Mouse (Mus musculus) ES-E14 (cell line): ENCODE measurements around the gene Aspdh.

ENCODE experiments used
- CHD2 ChIP-seq: IDR thresholded peaks from 2 replicates; pipeline ENCODE4 v1.6.1; 2014; ENCODE audit warnings: mild to moderate bottlenecking, low read depth, low read length, inconsistent platforms
- HCFC1 ChIP-seq: IDR thresholded peaks from 2 replicates; pipeline ENCODE4 v1.6.1; 2012; ENCODE audit warnings: low read length, inconsistent platforms, borderline replicate concordance; ENCODE audit not compliant: insufficient read depth
- ZC3H11A ChIP-seq: IDR thresholded peaks from 2 replicates; pipeline ENCODE4 v1.6.1; 2012; ENCODE audit warnings: low read depth, mild to moderate bottlenecking, inconsistent platforms, low read length, borderline replicate concordance
- ZNF384 ChIP-seq: IDR thresholded peaks from 2 replicates; pipeline ENCODE4 v1.6.1; 2012; ENCODE audit warnings: low read depth, low read length, inconsistent platforms

DNA sequence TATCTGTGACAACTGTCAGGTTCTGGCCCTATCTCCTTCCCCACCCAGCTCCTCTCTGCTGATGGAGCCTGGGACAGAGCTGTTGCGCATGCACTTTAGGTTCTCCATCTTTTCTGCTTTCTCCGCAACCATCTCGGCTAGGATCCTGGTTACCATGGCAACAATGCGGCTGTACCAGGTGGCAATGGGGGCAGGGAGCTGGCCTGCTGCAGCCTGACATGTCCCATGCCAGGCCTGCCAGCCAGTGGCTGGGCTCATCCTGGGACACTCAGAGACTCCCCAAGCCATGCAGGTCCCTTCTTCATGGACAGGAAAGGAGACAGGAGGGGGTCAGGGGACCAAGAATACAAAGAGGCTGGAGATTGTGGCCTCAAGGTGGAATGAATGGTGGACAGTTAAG is 680 bp upstream of the Aspdh start:
- TF ChIP-seq ZC3H11A: no peak
- no peak for TF ChIP-seq CHD2
- no peak for TF ChIP-seq ZNF384
- TF ChIP-seq HCFC1: no peak
